Mouse (Mus musculus) E14TG2a.4 (cell line): ENCODE data around the gene Iqschfp.
A peak's percentile ranks its signal among the peaks of the same experiment; 100 is the strongest.

Experiments used
- CTCF ChIP-seq: conservative IDR thresholded peaks from 2 replicates; pipeline ENCODE4 v1.5.1; 2014; ENCODE audit warnings: low read length
- NANOG ChIP-seq: IDR thresholded peaks from 2 replicates; pipeline ENCODE4 v1.6.1; 2014; ENCODE audit warnings: borderline replicate concordance, low read length, mixed read lengths
- POU5F1 ChIP-seq: IDR thresholded peaks from 2 replicates; pipeline ENCODE4 v1.6.1; 2014; ENCODE audit warnings: low read length, borderline replicate concordance

GRCm38 (mm10) chr3:68484561-68484960, 592.5 kb downstream of the Iqschfp start:
- 0 out of 2 replicates have a peak, but pooled peaks have one; percentile 9 for TF ChIP-seq CTCF
- TF ChIP-seq POU5F1, result no peak
- TF ChIP-seq NANOG, result no peak
